Mouse (Mus musculus) layer of hippocampus, adult 6 months (tissue): ENCODE measurements around the gene Dmrtc1c1. TPM values are rescaled to one million over a fixed set of nuclear protein-coding genes. Genes with fewer than 3 reads are reported as not detected.

Experiments used
- long read RNA-seq, 2 experiments: library from polyadenylated mRNA; unstranded; transcript quantifications; one replicate each; pipeline ENCODE4 v2.0.0; 2019 to 2020
- polyA plus RNA-seq: library from polyadenylated mRNA; unstranded; fragments of <200 nt; fragmentation: Nextera tagmentation; gene quantifications from 2 replicates; pipeline ENCODE4 v1.2.3, GENCODE M21; 2021

Gene Dmrtc1c1
- not detected in 2 replicates for polyA plus RNA-seq
- long read RNA-seq, experiment 1, result 0 reads
- long read RNA-seq, experiment 2, result 0 reads

GRCm38 (mm10) chrX:102802663-102803062, at the start of gene Dmrtc1c1:
Gene Dmrtc1c1, plus strand, starts transcription at chrX:102802963.

DNA sequence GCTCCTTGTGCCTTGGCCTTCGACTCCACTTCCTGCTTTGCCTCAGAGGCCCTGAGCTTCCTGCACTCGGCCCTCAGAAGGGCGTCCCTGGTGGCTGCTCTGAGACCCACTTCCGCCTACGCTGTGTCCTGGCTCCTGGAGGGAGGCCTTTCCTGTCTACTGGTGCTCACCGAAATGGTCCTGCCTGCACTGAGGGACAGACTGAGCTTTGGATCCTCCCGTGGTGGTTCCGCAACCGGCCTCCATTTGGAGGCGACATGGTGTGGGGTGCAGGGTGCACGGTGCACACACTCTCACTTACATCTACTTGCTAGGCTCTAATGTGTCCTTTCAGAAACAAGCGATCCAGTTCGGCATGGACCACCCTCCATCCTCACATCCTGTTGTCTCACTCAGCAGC, 51.8 kb downstream of the Dmrtc1c1 start, which contains the start of gene Dmrtc1c2:
Gene Dmrtc1c2 (minus strand): TSS at position 101 of the 400 bp plus-strand sequence.

Other genes with a start within 250 kb of the Dmrtc1c1 start
- gene Phka1, start 158.7 kb upstream of the Dmrtc1c1 start, polyA plus RNA-seq, result 2.6 and 3.2 TPM in 2 replicates
- gene Gm3880, start 116.0 kb upstream of the Dmrtc1c1 start, polyA plus RNA-seq, result not detected in 2 replicates
- not detected in 2 replicates for gene Gm9112, start 95.3 kb upstream of the Dmrtc1c1 start, polyA plus RNA-seq
- gene Dmrtc1b, start 95.1 kb upstream of the Dmrtc1c1 start, polyA plus RNA-seq, result not detected in 2 replicates
- gene Dmrtc1c2, start 51.7 kb downstream of the Dmrtc1c1 start, polyA plus RNA-seq, result not detected in 2 replicates
- gene 1700031F05Rik, start 65.0 kb downstream of the Dmrtc1c1 start, polyA plus RNA-seq, result not detected in 2 replicates
- 9.0 and 10.1 TPM in 2 replicates for gene Dmrtc1a, start 105.7 kb downstream of the Dmrtc1c1 start, polyA plus RNA-seq
- not detected in 2 replicates for gene 1700011M02Rik, start 105.9 kb downstream of the Dmrtc1c1 start, polyA plus RNA-seq
- gene 1700018G05Rik, start 125.4 kb downstream of the Dmrtc1c1 start, polyA plus RNA-seq, result not detected in 2 replicates